Comparison of ENCODE assay signal across 7 mouse cellular contexts in the genomic region with DNA sequence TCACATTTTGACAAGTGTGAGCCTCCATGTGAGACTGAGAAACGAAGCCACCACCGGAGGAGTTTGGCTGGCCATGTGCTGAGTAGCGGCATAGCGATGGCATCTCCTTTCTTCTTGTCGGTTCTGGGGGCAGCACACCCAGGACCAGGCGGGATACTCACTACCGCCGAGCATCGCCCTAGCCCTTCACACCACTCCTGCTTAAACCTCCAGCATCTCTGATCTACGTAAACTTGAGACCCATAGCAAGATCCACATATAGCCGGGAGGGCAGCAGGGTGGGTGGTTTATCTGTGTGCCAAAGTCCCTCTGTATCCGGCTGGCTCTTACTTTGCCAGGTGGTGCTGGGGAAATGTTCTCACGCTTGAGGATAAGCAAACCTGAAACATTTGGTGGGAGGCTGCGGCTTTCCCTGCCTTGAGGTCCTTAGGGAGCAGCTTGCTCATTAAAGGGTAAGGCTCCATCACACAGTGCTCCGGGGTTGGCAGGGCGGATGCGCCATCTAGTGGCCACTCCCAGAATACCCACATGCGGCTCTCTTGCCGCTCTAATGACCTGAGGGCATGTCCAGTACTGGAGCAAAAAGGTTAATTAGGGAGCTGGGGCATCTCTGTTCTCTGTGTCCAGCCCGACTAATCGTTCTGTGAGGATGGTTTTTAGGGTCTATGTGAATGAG.
DNase-seq lines count a peak whose midpoint lies in the region; ATAC-seq and TF ChIP-seq lines count a peak whose summit lies in the region.

No protein-coding gene starts in this region.

- no peak overlapping the region for H3K4me3 ChIP-seq in limb, embryonic 12.5 days (replicated peaks)
- H3K4me3 ChIP-seq in midbrain, embryonic 14.5 days (replicated peaks; ENCODE audit: low read depth, low read length): no peak overlapping the region
- no peak overlapping the region for H3K4me3 ChIP-seq in small intestine, adult 2 months (ENCODE audit: low read depth, low read length)

- H3K4me2 ChIP-seq in limb, embryonic 12.5 days: no peak overlapping the region
- H3K4me2 ChIP-seq in midbrain, embryonic 14.5 days (ENCODE audit: low read length): no peak overlapping the region

- H3K36me3 ChIP-seq in limb, embryonic 12.5 days: no peaks in the 10 kb centered on the region
- H3K36me3 ChIP-seq in midbrain, embryonic 14.5 days (ENCODE audit: control insufficient read depth, insufficient read depth, low read length): no peaks in the 10 kb centered on the region
- H3K36me3 ChIP-seq in small intestine, adult 2 months (ENCODE audit: control insufficient read depth, insufficient read depth, low read length): no peaks in the 10 kb centered on the region

- no peaks in the 10 kb centered on the region for H3K27me3 ChIP-seq in limb, embryonic 12.5 days
- H3K27me3 ChIP-seq in midbrain, embryonic 14.5 days (ENCODE audit: control insufficient read depth, insufficient read depth, low read length): no peaks in the 10 kb centered on the region
- no peaks in the 10 kb centered on the region for H3K27me3 ChIP-seq in small intestine, adult 2 months (ENCODE audit: control insufficient read depth, insufficient read depth, low read length)

- DNase-seq in adrenal gland, postnatal 10 days: peak; percentile 89
- DNase-seq in embryo, embryonic 9.5 days (ENCODE audit: extremely low spot score): peak; percentile 92
- DNase-seq in heart, adult 18-20 months: peak; percentile 80 to 90
- peak; percentile 89 for DNase-seq in kidney, adult 18-20 months
- peak; percentile 90 for DNase-seq in midbrain, embryonic 14.5 days

- H3K9me3 ChIP-seq in limb, embryonic 12.5 days: no peaks in the 10 kb centered on the region
- no peaks in the 10 kb centered on the region for H3K9me3 ChIP-seq in midbrain, embryonic 14.5 days (ENCODE audit: control insufficient read depth, low read length)

- peak; percentile 95 for TF ChIP-seq CTCF in small intestine, adult 2 months (IDR thresholded peaks at IDR 0.05; ENCODE audit: extremely low read depth, insufficient read length, insufficient replicate concordance, low read depth, low read length)

- TF ChIP-seq POLR2A in small intestine, adult 2 months (IDR thresholded peaks at IDR 0.05; ENCODE audit: low read depth, low read length): 0 out of 2 replicates have a peak, but pooled peaks have one; percentile 4

- peak; percentile 71; the same call in 1 of the 2 replicates for ATAC-seq in limb, embryonic 12.5 days (ENCODE audit: insufficient number of reproducible peaks, insufficient read depth, low FRiP score, low TSS enrichment, low read depth)
- ATAC-seq in midbrain, embryonic 14.5 days (ENCODE audit: low FRiP score, low TSS enrichment): peak; percentile 84; the same call in 1 of the 2 replicates

- 42% methylated on average over 21 of the region's 21 CpGs for WGBS in limb, embryonic 12.5 days
- 45% methylated on average over 21 of the region's 21 CpGs for WGBS in midbrain, embryonic 14.5 days
- 46% methylated on average over 21 of the region's 21 CpGs for WGBS in small intestine, adult 2 months

- peaks cover 64% of the 10 kb centered on the region for H3K4me1 ChIP-seq in limb, embryonic 12.5 days (replicated peaks)
- H3K4me1 ChIP-seq in midbrain, embryonic 14.5 days (ENCODE audit: control insufficient read depth, insufficient read depth, low read length): no peaks in the 10 kb centered on the region
- peaks cover 3% of the 10 kb centered on the region; the same call in 1 of the 2 replicates for H3K4me1 ChIP-seq in small intestine, adult 2 months (ENCODE audit: control insufficient read depth, insufficient read depth, insufficient read length, low read length)

- H3K9ac ChIP-seq in limb, embryonic 12.5 days (replicated peaks): no peak overlapping the region
- H3K9ac ChIP-seq in midbrain, embryonic 14.5 days (replicated peaks; ENCODE audit: low read length): no peak overlapping the region

- H3K27ac ChIP-seq in limb, embryonic 12.5 days: peak overlapping the region; percentile 77
- H3K27ac ChIP-seq in midbrain, embryonic 14.5 days (replicated peaks; ENCODE audit: low read depth, low read length): no peak overlapping the region
- H3K27ac ChIP-seq in small intestine, adult 2 months (ENCODE audit: insufficient read depth, low read depth, low read length): no peak overlapping the region
